Mouse (Mus musculus): ENCODE results near the gene Rnd2. TPM values are rescaled to one million over a fixed set of nuclear protein-coding genes. Genes with fewer than 3 reads are reported as not detected.
A peak's percentile ranks its signal among the peaks of the same experiment; 100 is the strongest.

Gene Rnd2
- polyA plus RNA-seq, 1 experiment from 2014 or later: 34.2 TPM

Small RNAs within 50 kb of the gene (microRNA-seq; reads per million reads assigned to microRNA genes)
- 2.8 reads per million, percentile 3 among the genes with 10 or more reads in this experiment for gene Mir6929

Other genes starting within 250 kb of the Rnd2 start
- 12.9 and 13.3 TPM in 2 replicates for gene Ezh1, start 238.5 kb upstream of the Rnd2 start, polyA plus RNA-seq (2016; fragmentation: Nextera tagmentation; extraction: Ambion mirVana)
- 166 and 202 TPM in 2 replicates for gene Ramp2, start 219.0 kb upstream of the Rnd2 start, polyA plus RNA-seq (2016; fragmentation: Nextera tagmentation; extraction: Ambion mirVana)
- 130 and 137 TPM in 2 replicates for gene Vps25, start 211.3 kb upstream of the Rnd2 start, polyA plus RNA-seq (2016; fragmentation: Nextera tagmentation; extraction: Ambion mirVana)
- gene Wnk4, start 204.4 kb upstream of the Rnd2 start, polyA plus RNA-seq (2016; fragmentation: Nextera tagmentation; extraction: Ambion mirVana): 13.9 and 14.8 TPM in 2 replicates
- gene Cntd1, start 186.0 kb upstream of the Rnd2 start, polyA plus RNA-seq (2016; fragmentation: Nextera tagmentation; extraction: Ambion mirVana): 0.79 and 1.6 TPM in 2 replicates
- gene Coa3, start 185.9 kb upstream of the Rnd2 start, polyA plus RNA-seq (2016; fragmentation: Nextera tagmentation; extraction: Ambion mirVana): 189 and 198 TPM in 2 replicates
- 148 and 165 TPM in 2 replicates for gene Becn1, start 162.7 kb upstream of the Rnd2 start, polyA plus RNA-seq (2016; fragmentation: Nextera tagmentation; extraction: Ambion mirVana)
- gene Psme3, start 148.8 kb upstream of the Rnd2 start, polyA plus RNA-seq (2016; fragmentation: Nextera tagmentation; extraction: Ambion mirVana): 151 and 177 TPM in 2 replicates
- 1.3 and 1.4 TPM in 2 replicates for gene Aoc2, start 139.9 kb upstream of the Rnd2 start, polyA plus RNA-seq (2016; fragmentation: Nextera tagmentation; extraction: Ambion mirVana)
- gene Aoc3, start 134.4 kb upstream of the Rnd2 start, polyA plus RNA-seq (2016; fragmentation: Nextera tagmentation; extraction: Ambion mirVana): 0.06 and 0.14 TPM in 2 replicates
- gene G6pc, start 97.4 kb upstream of the Rnd2 start, polyA plus RNA-seq (2016; fragmentation: Nextera tagmentation; extraction: Ambion mirVana): not detected in 2 replicates
- gene Aarsd1, start 47.4 kb upstream of the Rnd2 start, polyA plus RNA-seq (2016; fragmentation: Nextera tagmentation; extraction: Ambion mirVana): 60.4 and 66.6 TPM in 2 replicates
- gene Gm27029, start 40.2 kb upstream of the Rnd2 start, polyA plus RNA-seq (2016; fragmentation: Nextera tagmentation; extraction: Ambion mirVana): 18.5 and 26.1 TPM in 2 replicates
- 16.1 and 18.3 TPM in 2 replicates for gene Rundc1, start 39.9 kb upstream of the Rnd2 start, polyA plus RNA-seq (2016; fragmentation: Nextera tagmentation; extraction: Ambion mirVana)
- 57.6 and 95.1 TPM in 2 replicates for gene Ptges3l, start 39.7 kb upstream of the Rnd2 start, polyA plus RNA-seq (2016; fragmentation: Nextera tagmentation; extraction: Ambion mirVana)
- 311 and 360 TPM in 2 replicates for gene Rpl27, start 22.7 kb upstream of the Rnd2 start, polyA plus RNA-seq (2016; fragmentation: Nextera tagmentation; extraction: Ambion mirVana)
- 9.4 and 9.8 TPM in 2 replicates for gene Ifi35, start 16.6 kb upstream of the Rnd2 start, polyA plus RNA-seq (2016; fragmentation: Nextera tagmentation; extraction: Ambion mirVana)
- gene Vat1, start 1.2 kb downstream of the Rnd2 start, polyA plus RNA-seq (2016; fragmentation: Nextera tagmentation; extraction: Ambion mirVana): 33.1 and 41.1 TPM in 2 replicates
- gene Brca1, start 87.0 kb downstream of the Rnd2 start, polyA plus RNA-seq (2016; fragmentation: Nextera tagmentation; extraction: Ambion mirVana): 13.4 and 14.9 TPM in 2 replicates
- 54.1 and 64.6 TPM in 2 replicates for gene Nbr1, start 87.2 kb downstream of the Rnd2 start, polyA plus RNA-seq (2016; fragmentation: Nextera tagmentation; extraction: Ambion mirVana)
- 2.7 and 3.0 TPM in 2 replicates for gene Tmem106a, start 117.2 kb downstream of the Rnd2 start, polyA plus RNA-seq (2016; fragmentation: Nextera tagmentation; extraction: Ambion mirVana)
- not detected in 2 replicates for gene Gm11634, start 134.3 kb downstream of the Rnd2 start, polyA plus RNA-seq (2016; fragmentation: Nextera tagmentation; extraction: Ambion mirVana)
- 24.0 and 26.8 TPM in 2 replicates for gene Rdm1, start 162.2 kb downstream of the Rnd2 start, polyA plus RNA-seq (2016; fragmentation: Nextera tagmentation; extraction: Ambion mirVana)
- 10.3 and 10.9 TPM in 2 replicates for gene Arl4d, start 200.5 kb downstream of the Rnd2 start, polyA plus RNA-seq (2016; fragmentation: Nextera tagmentation; extraction: Ambion mirVana)